Mouse (Mus musculus) ES-E14 (cell line): ENCODE results near the gene Uvrag.

Experiments
- CHD2 ChIP-seq: IDR thresholded peaks from 2 replicates; pipeline ENCODE4 v1.6.1; 2014; ENCODE audit warnings: mild to moderate bottlenecking, low read depth, low read length, inconsistent platforms
- HCFC1 ChIP-seq: IDR thresholded peaks from 2 replicates; pipeline ENCODE4 v1.6.1; 2012; ENCODE audit warnings: low read length, inconsistent platforms, borderline replicate concordance; ENCODE audit not compliant: insufficient read depth
- MAFK ChIP-seq: IDR thresholded peaks from 2 replicates; pipeline ENCODE4 v1.6.1; 2014; ENCODE audit warnings: mild to moderate bottlenecking, low read depth, low read length, inconsistent platforms; ENCODE audit not compliant: insufficient read depth
- ZC3H11A ChIP-seq: IDR thresholded peaks from 2 replicates; pipeline ENCODE4 v1.6.1; 2012; ENCODE audit warnings: low read depth, mild to moderate bottlenecking, inconsistent platforms, low read length, borderline replicate concordance
- ZNF384 ChIP-seq: IDR thresholded peaks from 2 replicates; pipeline ENCODE4 v1.6.1; 2012; ENCODE audit warnings: low read depth, low read length, inconsistent platforms

DNA sequence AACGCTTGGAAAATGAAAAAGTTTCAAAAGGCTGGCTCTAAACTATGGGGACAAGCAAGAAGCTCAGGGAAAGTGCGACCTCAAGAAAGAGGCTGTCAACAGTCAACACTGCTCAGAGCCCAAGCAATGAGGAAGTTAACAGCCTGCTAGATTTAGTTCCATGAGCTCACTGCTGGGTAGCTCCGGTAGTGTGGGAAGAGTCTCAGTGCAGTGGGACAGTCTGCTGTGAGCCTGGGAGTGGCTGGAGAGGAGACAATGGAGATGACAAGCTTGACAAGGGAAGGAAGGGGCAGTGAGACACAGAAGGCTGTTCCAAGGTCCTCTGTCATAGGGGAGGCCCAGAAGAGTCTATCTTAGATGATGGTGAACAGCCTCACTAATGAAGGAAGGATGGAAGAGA, 187.3 kb downstream of the Uvrag start:
- TF ChIP-seq ZNF384, result no peak
- no peak for TF ChIP-seq MAFK
- no peak for TF ChIP-seq CHD2
- TF ChIP-seq ZC3H11A, result no peak
- TF ChIP-seq HCFC1, result no peak
